Mouse (Mus musculus): ENCODE data around the gene Mipol1.

- TF ChIP-seq POLR2A (IDR thresholded peaks at IDR 0.05; ENCODE audit: low read depth, low read length), result no peak
- TF ChIP-seq CTCF (IDR thresholded peaks at IDR 0.05; ENCODE audit: borderline replicate concordance, insufficient read depth, low read length), result no peak
Observed at GRCm38 (mm10) chr12:57536909-57537670, 306.9 kb downstream of the Mipol1 start.
